1 mouse cellular context compared by ENCODE assay signal in genomic region chr11:83630630-83631029, GRCm38 (mm10).
TF ChIP-seq lines count a peak whose summit lies in the region.

No protein-coding gene starts in this region.

TF ChIP-seq in myocyte, 11 proteins besides CTCF, POLR2A, EP300 and RAD21:
- TF ChIP-seq TCF3 (IDR thresholded peaks at IDR 0.05; ENCODE audit: insufficient read length, low read depth) (no peak), USF1 (IDR thresholded peaks at IDR 0.05; ENCODE audit: low read depth) (peak; percentile 41), TCF12 (IDR thresholded peaks at IDR 0.05; ENCODE audit: insufficient read depth, poor library complexity, severe bottlenecking) (no peak), CEBPB (IDR thresholded peaks at IDR 0.05; ENCODE audit: insufficient read depth, poor library complexity, severe bottlenecking) (no peak), MYOG (IDR thresholded peaks at IDR 0.05; ENCODE audit: control insufficient read depth in 1 of 3, insufficient read depth in 1 of 3, insufficient read length in 2 of 3, low read depth in 2 of 3) (no peak), E2F4 (IDR thresholded peaks at IDR 0.05; ENCODE audit: insufficient read depth) (no peak), MYOD1 (IDR thresholded peaks at IDR 0.05; ENCODE audit: control insufficient read depth in 1 of 3, insufficient read length in 2 of 3, low read depth in 2 of 3) (no peak)
